Mouse (Mus musculus) kidney, adult 2 months (tissue): ENCODE results near the gene Kcnj1.

Experiments
- CTCF ChIP-seq: fragments of 200-500 bp; conservative IDR thresholded peaks from 2 replicates; pipeline ENCODE4 v1.5.1; 2011; ENCODE audit warnings: low read depth, mild to moderate bottlenecking, control low read depth, low read length, moderate library complexity, mixed read lengths; ENCODE audit not compliant: insufficient read depth, insufficient read length
- POLR2A ChIP-seq: fragments of 200-500 bp; IDR thresholded peaks from one replicate; pipeline ENCODE4 v1.6.1; 2011; ENCODE audit warnings: low read depth, low read length, control low read depth

GRCm38 (mm10) chr9:32340831-32341230 lies 31.5 kb upstream of the Kcnj1 start:
- TF ChIP-seq CTCF (no peak), POLR2A (no peak)
